Mouse (Mus musculus): ENCODE measurements at regions not wholly inside any gene's neighbourhood (a gene's known extent, or its start where the extent isn't known, plus 50 kb on each side); places are given as distances from the start of the nearest gene placed in this dataset.

DNA sequence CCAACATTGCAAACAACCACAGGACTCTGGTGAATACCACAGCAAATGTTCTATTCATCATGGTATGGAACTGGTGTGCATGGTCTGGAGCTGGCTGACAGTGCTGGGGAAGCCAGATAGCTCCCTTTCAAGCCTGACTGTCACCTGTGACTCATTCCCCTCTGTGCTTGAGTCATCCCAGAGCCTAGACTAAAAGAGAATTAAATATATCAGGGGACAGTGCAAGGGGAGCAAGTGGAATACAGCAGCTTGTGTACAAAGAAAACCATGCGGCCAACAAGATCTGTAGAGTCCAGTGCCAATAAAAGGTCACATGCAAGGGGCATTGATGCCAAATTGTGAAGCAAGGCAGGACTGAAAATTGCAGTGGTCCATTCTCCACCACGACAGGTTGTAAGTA is 117.7 kb downstream of the Pah start:
- TF ChIP-seq POLR2A (IDR thresholded peaks at IDR 0.05; ENCODE audit: borderline replicate concordance, insufficient read depth, low read length) (no peak), CTCF (IDR thresholded peaks at IDR 0.05; ENCODE audit: borderline replicate concordance, insufficient read depth, low read depth, low read length) (no peak)
